Mouse (Mus musculus) olfactory bulb, adult 2 months (tissue): ENCODE measurements around the gene Bcorl1.

Experiments used
- CTCF ChIP-seq: fragments of 200-500 bp; IDR thresholded peaks from 2 replicates; pipeline ENCODE4 v1.5.1; 2012; ENCODE audit warnings: low read depth, mild to moderate bottlenecking, low read length, moderate library complexity; ENCODE audit not compliant: insufficient read depth
- POLR2A ChIP-seq: fragments of 200-500 bp; IDR thresholded peaks from 2 replicates; pipeline ENCODE4 v1.6.1; 2012; ENCODE audit warnings: mild to moderate bottlenecking, low read depth, low read length, moderate library complexity; ENCODE audit not compliant: insufficient read depth

DNA sequence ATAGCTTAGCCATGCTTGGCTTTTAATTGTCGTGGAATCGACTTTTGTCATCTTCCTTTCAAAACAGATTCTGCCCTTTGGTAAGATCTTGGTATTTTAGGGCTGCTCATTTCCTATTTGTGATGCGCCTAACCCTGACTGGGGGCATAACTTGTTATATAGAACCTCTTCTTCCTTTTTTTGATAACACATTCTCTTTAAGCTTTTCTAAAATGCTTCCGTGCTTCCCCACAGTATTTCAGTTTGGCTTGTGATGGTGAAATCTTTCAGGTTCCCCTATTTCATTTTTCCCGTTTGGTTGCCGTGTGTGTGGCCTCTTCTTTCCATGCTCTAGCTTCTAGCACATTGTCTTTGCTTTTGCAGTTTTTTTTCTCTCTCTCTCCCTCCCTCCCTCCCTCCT, 14.2 kb downstream of the Bcorl1 start:
- TF ChIP-seq CTCF (no peak), POLR2A (no peak)
